Mouse (Mus musculus): ENCODE data around the gene Ash1l. TPM values are rescaled to one million over a fixed set of nuclear protein-coding genes. Genes with fewer than 3 reads are reported as not detected.

The Ash1l gene
- polyA plus RNA-seq, 1 experiment: 0.23 TPM

DNA sequence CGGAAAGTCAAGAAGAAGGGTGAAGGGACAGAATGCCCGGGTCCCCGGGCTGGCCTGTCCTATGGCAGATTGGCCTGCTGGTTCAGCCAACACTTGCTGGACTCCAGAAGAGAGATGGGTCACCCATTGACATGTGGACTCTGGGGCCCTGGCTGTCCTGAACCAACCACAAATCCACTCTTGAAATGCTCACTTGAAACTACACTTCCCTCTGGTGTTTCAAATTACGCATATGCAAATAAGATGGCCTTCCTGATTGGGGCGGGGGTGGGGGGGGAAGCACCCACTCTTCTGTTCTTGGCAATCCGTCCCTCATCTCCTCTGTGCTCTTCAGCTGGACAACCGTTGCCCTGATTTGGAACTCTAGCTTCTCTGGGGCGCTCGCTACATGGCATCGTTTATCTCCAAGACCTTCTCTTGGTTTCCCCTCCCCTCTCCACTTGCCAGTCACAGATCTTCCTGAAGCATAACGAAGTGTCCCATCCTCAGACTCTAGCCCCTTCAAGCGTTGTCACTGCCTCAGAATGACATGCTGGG, 134.3 kb downstream of the Ash1l start:
- TF ChIP-seq TAL1 (IDR thresholded peaks at IDR 0.05; ENCODE audit: low read length): no peak
- no peak for TF ChIP-seq GATA1 (IDR thresholded peaks at IDR 0.05; ENCODE audit: low read length)

GRCm38 (mm10) chr3:89087338-89088110, 137.1 kb downstream of the Ash1l start:
- H3K9me3 ChIP-seq (ENCODE audit: control insufficient read depth, low read length): peaks cover 5% of the 10 kb centered on the region
- peaks cover 10% of the 10 kb centered on the region for H3K36me3 ChIP-seq (ENCODE audit: control insufficient read depth)
- H3K4me3 ChIP-seq (replicated peaks): no peak overlapping the region
- peaks cover 57% of the 10 kb centered on the region for H3K4me1 ChIP-seq (ENCODE audit: control insufficient read depth)
- no peak for TF ChIP-seq GATA1 (IDR thresholded peaks at IDR 0.05; ENCODE audit: low read length)
- no peak for TF ChIP-seq TAL1 (IDR thresholded peaks at IDR 0.05; ENCODE audit: low read length)
- peaks cover 37% of the 10 kb centered on the region for H3K27me3 ChIP-seq (ENCODE audit: control insufficient read depth)

More for the DNA sequence above, 134.3 kb downstream of the Ash1l start:
- Histone ChIP-seq H3K4me3 (replicated peaks) (no peak overlapping the region), H3K36me3 (ENCODE audit: control insufficient read depth) (peaks cover 29% of the 10 kb centered on the region), H3K4me1 (ENCODE audit: control insufficient read depth) (peaks cover 35% of the 10 kb centered on the region), H3K9me3 (ENCODE audit: control insufficient read depth, low read length) (no peaks in the 10 kb centered on the region), H3K27me3 (ENCODE audit: control insufficient read depth) (peaks cover 14% of the 10 kb centered on the region)

DNA sequence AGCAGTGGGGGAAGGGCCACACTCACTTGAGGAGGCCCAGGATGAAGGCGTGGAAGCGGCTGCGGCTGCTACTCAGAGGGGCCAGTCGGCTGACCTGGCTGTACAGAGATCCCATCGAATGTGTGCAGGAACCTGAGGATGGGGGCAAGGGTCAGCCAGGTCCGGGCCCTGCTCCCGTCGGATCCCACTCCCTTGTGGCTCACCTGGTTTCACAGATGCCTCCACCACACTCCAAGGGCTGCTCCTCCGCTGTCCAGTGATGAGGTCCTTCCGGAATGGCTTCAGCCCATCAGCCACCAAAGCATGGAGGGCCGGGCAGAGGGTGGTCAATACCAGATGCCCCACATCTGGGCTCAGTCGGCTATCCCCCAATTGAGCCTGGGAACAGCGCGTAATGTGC, 138.6 kb downstream of the Ash1l start:
- H3K9me3 ChIP-seq (ENCODE audit: control insufficient read depth, low read length): peaks cover 5% of the 10 kb centered on the region
- no peak for TF ChIP-seq TAL1 (IDR thresholded peaks at IDR 0.05; ENCODE audit: low read length)
- TF ChIP-seq GATA1 (IDR thresholded peaks at IDR 0.05; ENCODE audit: low read length): no peak
- H3K4me1 ChIP-seq (ENCODE audit: control insufficient read depth): peaks cover 68% of the 10 kb centered on the region
- peaks cover 16% of the 10 kb centered on the region for H3K36me3 ChIP-seq (ENCODE audit: control insufficient read depth)
- H3K4me3 ChIP-seq (replicated peaks): peak overlapping the region; percentile 76
- peaks cover 47% of the 10 kb centered on the region for H3K27me3 ChIP-seq (ENCODE audit: control insufficient read depth)

DNA sequence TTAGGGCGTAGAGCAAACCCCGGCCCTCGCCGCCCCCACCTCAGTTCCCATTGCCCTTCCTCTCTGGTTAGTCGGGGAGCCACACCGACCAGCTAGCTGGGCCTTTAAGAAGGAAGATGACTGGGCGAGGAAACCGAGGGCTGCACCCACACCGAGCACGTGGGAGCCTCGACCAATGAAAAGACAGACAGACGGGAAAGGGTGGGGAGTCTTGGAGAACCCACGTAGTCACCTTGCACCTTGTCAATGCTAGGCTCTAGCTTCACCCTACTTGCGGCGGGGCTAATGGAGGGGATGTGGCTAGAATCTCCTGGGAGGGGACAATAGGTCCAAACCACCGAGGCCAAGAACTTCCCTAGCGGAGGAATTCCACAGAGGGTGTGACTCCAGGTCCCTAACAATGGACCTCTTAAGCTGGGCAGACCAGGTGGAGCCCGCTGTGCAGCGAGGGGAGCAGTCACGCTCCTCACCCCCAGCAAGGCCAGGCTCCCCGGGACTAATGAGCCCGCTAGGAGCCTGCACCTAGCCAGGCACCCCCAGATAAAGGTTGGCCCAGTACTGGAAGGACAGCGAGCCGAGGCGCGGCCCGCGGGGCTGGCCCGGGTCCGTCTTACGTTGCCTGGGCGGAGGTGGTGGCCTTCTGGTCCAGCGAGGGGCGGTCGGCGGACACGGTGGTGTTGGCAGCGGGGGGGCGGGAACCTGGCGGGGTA, 139.6 kb downstream of the Ash1l start:
- H3K9me3 ChIP-seq (ENCODE audit: control insufficient read depth, low read length): peaks cover 5% of the 10 kb centered on the region
- peak overlapping the region; percentile 76 for H3K4me3 ChIP-seq (replicated peaks)
- H3K36me3 ChIP-seq (ENCODE audit: control insufficient read depth): peaks cover 20% of the 10 kb centered on the region
- peaks cover 69% of the 10 kb centered on the region for H3K4me1 ChIP-seq (ENCODE audit: control insufficient read depth)
- H3K27me3 ChIP-seq (ENCODE audit: control insufficient read depth): peaks cover 47% of the 10 kb centered on the region
- TF ChIP-seq TAL1 (IDR thresholded peaks at IDR 0.05; ENCODE audit: low read length) (no peak), GATA1 (IDR thresholded peaks at IDR 0.05; ENCODE audit: low read length) (no peak)

GRCm38 (mm10) chr3:89090694-89091655, 140.6 kb downstream of the Ash1l start:
- Histone ChIP-seq H3K27me3 (ENCODE audit: control insufficient read depth) (peaks cover 47% of the 10 kb centered on the region), H3K4me3 (replicated peaks) (peak overlapping the region; percentile 76), H3K9me3 (ENCODE audit: control insufficient read depth, low read length) (peaks cover 5% of the 10 kb centered on the region), H3K4me1 (ENCODE audit: control insufficient read depth) (peaks cover 69% of the 10 kb centered on the region), H3K36me3 (ENCODE audit: control insufficient read depth) (peaks cover 27% of the 10 kb centered on the region)
- TF ChIP-seq TAL1 (IDR thresholded peaks at IDR 0.05; ENCODE audit: low read length) (no peak), GATA1 (IDR thresholded peaks at IDR 0.05; ENCODE audit: low read length) (no peak)

GRCm38 (mm10) chr3:89091811-89092508, 141.5 kb downstream of the Ash1l start:
- H3K4me3 ChIP-seq (replicated peaks): no peak overlapping the region
- H3K27me3 ChIP-seq (ENCODE audit: control insufficient read depth): peaks cover 47% of the 10 kb centered on the region
- peaks cover 5% of the 10 kb centered on the region for H3K9me3 ChIP-seq (ENCODE audit: control insufficient read depth, low read length)
- peaks cover 74% of the 10 kb centered on the region for H3K4me1 ChIP-seq (ENCODE audit: control insufficient read depth)
- peaks cover 37% of the 10 kb centered on the region for H3K36me3 ChIP-seq (ENCODE audit: control insufficient read depth)
- no peak for TF ChIP-seq TAL1 (IDR thresholded peaks at IDR 0.05; ENCODE audit: low read length)
- no peak for TF ChIP-seq GATA1 (IDR thresholded peaks at IDR 0.05; ENCODE audit: low read length)

DNA sequence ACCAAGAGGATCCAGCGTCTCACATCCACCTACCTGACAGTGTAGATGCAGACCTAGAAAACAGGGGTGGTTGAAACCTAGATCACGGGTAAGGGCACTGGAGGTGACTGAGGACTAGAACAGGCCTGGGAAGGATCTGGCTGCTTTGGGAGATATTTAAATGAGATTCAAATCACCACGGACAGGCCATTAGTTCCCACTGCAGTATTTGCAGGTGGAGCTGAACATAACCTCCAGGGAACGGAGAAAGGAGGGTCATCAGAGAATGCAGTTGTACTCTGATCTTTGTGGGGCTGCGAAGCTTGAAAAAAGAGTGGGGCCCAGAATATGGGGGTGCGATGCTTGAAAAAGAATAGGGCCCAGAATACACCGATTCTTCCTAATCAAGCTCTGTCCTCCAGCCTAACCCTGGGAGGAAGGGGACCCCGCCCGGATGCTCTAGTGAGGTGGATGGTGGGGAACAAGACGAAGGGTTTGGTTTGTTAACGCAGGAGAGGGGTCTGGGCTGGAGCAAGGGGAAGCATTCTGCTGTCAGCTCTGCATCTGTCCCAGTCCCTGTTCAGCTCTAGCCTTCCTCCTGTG, 142.2 kb downstream of the Ash1l start:
- Histone ChIP-seq H3K36me3 (ENCODE audit: control insufficient read depth) (peaks cover 44% of the 10 kb centered on the region), H3K4me3 (replicated peaks) (peak overlapping the region; percentile 35), H3K4me1 (ENCODE audit: control insufficient read depth) (peaks cover 71% of the 10 kb centered on the region), H3K9me3 (ENCODE audit: control insufficient read depth, low read length) (peaks cover 5% of the 10 kb centered on the region), H3K27me3 (ENCODE audit: control insufficient read depth) (peaks cover 47% of the 10 kb centered on the region)
- TF ChIP-seq TAL1 (IDR thresholded peaks at IDR 0.05; ENCODE audit: low read length) (no peak), GATA1 (IDR thresholded peaks at IDR 0.05; ENCODE audit: low read length) (no peak)

GRCm38 (mm10) chr3:89093175-89093574, 142.8 kb downstream of the Ash1l start, which contains the start of gene Rusc1:
Gene Rusc1 (minus strand): TSS chr3:89093311.
- TF ChIP-seq GATA1 (IDR thresholded peaks at IDR 0.05; ENCODE audit: low read length) (no peak), TAL1 (IDR thresholded peaks at IDR 0.05; ENCODE audit: low read length) (no peak)
- Histone ChIP-seq H3K27me3 (ENCODE audit: control insufficient read depth) (peaks cover 46% of the 10 kb centered on the region), H3K36me3 (ENCODE audit: control insufficient read depth) (peaks cover 49% of the 10 kb centered on the region), H3K9me3 (ENCODE audit: control insufficient read depth, low read length) (peaks cover 5% of the 10 kb centered on the region), H3K4me3 (replicated peaks) (peak within 1 kb of the TSS; percentile 35), H3K4me1 (ENCODE audit: control insufficient read depth) (peaks cover 69% of the 10 kb centered on the region)
